Mouse (Mus musculus): ENCODE data around the gene Gas2l1.
"Not testable (repeated sequence)": the region's sequence is repeated elsewhere in the genome, so short reads cannot be mapped to it uniquely, and the experiment has no call there.

Gas2l1 gene

DNA sequence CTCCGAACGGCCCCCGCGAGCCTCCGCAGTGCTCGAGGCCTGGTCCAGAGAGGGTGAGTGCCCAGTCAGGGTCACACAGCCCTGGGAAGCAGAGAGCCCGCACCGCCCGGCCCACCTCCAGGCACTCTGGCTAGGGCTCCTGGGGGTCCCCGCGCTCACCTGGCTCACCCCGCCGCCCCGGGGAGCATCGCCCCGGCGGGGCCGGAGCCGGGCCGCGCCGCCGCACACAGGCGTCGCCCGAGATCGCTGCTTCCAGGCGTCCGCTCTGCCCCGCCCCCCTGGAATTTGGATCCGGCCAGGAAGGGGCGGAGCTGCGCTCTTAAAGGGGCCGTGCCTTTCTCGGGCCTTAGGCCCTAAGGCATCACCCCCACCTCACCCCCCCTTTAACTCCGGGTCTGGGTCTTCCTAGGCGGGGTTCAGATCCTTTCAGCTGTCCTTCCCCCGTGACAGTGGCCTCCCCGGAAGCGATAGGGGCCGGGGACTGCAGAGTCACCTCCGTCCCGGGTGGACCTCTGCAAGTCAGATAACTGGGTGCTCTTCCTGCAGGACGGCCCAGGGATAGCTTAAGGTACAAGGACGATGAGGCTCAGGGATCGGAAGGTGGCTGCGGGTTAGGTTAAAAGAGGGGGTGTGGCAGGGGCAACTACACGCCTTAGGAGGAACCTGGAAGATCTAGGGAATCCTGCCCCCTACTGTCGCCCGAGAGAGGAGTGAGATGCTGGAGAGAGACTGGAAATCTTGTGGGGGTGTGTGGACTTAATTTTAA lies at the start of gene Gas2l1:
TSS of gene Gas2l1 (minus strand) at position 272 of the 766 bp plus-strand sequence.
- peak; percentile 95 for DNase-seq (ENCODE audit: low read depth)

DNA sequence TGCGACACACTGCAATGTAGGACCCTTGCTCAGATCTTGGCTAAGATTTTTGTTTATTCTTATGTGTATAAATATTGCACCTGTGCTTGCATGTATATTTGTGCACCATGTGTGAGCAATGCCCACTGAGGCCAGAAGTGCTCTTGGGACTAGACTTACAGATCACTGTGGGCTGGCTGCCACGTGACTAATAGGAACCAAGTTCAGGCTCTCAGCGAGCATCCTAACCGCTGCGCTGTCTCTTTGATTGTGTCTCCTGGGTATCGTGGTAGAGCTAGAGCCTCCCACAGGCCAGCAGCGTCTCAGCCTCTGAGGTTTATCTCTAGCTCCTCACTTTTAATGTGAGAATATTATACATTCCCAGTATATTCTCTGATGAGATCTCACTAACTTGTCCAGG lies 48.5 kb upstream of the Gas2l1 start:
- peak; percentile 55 for DNase-seq (ENCODE audit: low read depth)

DNA sequence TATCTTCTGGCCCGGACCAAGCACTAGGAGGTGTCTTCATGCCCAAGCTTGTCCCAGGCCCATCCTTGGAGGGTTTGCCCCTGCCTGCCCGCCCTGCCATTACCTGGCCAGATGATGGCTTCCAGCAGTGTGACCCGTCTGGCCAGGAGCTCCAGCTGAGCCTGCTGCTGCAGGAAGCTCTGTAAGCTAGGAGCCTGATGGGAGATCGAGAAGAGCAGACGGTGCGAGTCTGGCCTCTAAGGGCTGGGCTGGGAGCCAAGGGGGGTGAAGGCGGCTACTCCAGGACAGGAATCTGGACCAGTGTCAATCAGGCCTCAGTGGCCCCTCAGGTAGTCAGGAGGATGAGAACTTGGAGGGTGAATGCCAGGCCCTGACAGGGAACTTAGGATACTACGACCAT lies 44.3 kb upstream of the Gas2l1 start:
- DNase-seq (ENCODE audit: low read depth), result no peak

DNA sequence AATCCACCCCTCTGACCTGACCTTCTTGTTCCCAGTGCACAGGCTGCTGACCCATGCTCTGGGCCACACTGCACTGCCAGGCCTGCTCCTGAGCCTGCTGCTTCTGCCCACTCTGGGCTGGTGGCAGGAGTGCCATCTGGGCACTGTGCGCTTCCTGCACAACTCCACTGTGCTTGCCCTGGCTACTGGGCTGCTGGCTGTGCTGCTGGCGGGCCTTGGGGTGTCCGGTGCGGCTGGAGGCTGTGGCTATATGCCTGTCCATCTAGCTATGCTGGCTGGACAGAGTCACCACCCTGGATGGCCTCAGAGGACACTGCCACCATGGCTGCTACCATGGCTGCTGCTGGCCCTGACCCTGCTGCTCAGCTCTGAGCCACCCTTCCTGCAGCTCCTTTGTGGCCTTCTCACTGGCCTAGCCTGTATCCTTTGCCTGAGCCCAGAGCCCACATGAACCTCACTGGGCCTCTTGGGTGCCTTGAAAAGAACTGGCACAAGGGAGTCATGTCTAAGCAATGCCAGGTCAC lies 38.9 kb upstream of the Gas2l1 start:
- no peak for DNase-seq (ENCODE audit: low read depth)

DNA sequence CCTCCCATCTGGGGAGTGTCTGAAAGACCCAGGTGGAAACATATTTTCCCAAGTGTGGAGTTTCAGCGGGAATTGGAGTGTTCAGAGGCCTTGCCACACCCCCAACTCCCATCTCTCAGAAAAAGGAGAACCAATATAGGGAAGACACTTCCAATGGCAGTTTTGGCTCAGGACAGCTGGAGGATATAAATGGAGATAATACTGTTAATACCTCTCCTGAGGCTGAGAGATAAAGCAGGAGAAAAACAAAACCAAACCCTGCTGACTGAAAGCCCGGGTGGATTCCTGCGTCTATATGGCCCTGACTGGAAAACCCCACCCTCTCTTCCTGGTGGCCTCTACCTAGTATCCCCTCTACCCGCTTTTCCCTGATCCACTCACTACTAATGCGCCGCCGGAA lies 37.3 kb upstream of the Gas2l1 start:
- no peak for DNase-seq (ENCODE audit: low read depth)

DNA sequence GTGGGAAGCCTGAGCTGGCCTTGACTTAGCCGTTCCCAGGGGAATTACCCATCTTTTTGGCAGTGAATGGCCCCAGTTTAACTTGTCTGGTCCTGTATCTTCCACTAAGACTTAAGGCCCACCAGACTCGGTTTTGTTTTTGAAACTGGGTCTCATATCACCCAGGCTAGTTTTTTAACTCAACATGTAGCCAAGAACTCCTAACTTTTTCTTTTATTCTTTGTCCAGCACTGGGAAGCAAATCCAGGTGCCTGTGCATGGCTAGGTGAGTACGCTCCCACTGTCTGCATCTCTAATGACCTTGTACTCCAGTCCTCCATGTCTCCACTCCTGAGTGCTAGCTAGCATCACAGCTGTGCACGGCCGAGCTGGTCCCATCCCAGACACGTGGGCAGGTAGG lies 36.5 kb upstream of the Gas2l1 start:
- no peak for DNase-seq (ENCODE audit: low read depth)

DNA sequence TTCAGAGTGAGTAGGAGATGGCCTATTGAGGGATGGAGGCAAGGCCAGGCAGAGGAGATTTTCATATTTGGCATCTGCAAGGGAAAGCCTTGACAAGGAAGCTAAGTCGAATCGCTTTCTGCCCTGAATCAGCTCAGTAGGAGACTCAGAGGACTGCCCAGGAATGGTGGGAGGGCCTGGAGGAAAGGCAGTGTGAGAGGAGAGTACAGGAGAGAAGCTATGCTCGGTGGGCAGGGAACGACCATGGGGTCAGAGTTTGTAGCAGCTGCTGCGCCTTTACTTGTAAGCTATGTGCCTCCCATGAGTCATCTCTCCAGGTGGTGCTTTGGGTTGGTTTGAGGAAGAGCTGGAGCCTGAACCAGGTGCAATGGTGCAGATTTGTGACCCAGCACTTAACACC lies 35.7 kb upstream of the Gas2l1 start:
- DNase-seq (ENCODE audit: low read depth), result peak; percentile 33

DNA sequence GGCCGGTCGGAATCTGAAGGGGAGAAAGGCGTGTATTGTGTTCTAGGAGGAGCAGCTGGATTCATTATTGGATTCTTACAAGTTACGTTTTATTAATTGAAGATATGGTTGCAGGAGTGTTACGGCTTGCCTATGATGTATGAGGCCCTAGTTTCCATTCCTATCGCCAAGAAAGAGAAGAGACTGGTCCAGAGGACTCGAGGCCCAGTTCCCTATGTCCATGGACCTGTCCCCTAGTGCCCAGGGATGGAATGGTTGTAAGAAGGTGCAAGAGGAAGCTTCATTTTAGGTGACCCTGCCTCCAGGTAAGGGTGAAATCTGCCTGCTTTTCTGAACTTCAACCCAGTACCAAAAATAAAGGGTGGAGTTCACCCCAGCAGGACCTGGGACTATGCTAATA lies 35.2 kb upstream of the Gas2l1 start:
- peak; percentile 45 for DNase-seq (ENCODE audit: low read depth)

DNA sequence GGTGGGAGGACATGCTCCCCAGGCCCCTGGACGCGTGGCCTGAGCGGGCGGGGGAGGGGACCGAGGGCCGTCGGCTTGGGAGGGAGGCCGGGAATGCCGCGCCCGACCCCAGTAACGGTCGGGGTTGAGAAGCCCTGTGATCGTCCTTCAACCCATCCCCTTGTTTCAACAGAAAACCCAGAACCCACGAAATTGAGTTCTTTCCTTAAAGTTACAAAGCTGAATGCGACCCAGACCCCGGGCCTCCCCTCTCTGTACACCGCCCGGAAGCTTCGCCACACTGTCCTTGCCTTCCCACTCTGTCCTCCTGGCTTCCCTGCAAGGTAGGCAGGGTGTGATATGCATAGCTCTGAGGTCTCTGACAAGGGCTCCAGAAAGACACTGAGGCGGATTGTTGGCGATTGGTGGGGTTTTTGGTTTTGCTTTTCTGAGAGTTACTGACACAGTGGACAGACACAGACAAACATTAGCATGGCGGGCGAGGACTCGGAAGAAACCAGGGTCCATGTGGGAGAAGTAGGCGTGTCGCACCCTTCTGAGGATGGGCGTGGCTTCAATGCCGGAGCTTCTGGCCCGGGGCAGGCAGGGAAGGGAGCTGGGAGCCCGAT lies 34.6 kb upstream of the Gas2l1 start:
- DNase-seq (ENCODE audit: low read depth), result peak; percentile 92

DNA sequence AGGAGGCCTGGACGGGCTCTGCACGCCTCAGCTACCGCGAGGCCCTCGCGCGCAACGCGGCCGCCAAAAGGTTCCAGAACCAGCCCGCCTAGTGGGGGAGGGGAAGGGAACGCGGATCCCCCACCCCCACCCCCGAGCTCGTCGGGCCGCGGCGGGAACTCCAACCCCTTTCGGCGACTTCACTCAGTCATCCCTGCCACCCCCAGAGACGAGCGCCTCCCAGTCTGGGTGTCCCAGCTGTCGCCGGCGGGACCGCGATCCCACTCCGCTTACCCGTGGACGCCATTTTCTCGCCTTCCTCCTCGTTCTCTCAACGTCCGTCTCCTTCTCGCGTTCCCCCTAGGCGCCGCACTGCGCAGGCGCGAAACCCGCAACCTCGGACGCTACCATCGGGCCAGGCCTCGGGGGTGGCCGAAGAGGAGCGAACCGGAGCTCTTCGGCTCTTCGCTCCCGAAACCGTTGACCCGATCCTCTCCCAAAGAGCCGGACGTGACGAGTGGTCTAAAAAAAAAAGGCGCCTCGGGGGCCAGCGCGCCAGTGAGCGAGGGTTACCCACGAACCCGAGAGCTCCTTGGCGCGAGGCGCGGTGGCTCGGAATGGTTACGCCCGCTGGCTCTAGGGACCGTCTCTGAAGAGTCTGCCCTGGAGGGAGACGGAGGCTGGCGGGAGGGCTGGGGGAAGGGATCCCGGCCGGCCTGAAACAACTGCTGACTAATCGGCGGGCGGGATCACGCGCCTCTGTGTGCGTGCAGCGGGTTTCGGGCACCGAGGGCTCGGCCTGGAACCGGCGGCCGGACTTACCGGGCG lies 33.8 kb upstream of the Gas2l1 start, which contains the start of the genes Rhbdd3 and Ewsr1:
TSS of gene Rhbdd3 (plus strand) at position 191 of the 807 bp plus-strand sequence.
TSS of gene Ewsr1 (minus strand) at position 531 of the 807 bp plus-strand sequence.
- DNase-seq (ENCODE audit: low read depth), result peak; percentile 99

DNA sequence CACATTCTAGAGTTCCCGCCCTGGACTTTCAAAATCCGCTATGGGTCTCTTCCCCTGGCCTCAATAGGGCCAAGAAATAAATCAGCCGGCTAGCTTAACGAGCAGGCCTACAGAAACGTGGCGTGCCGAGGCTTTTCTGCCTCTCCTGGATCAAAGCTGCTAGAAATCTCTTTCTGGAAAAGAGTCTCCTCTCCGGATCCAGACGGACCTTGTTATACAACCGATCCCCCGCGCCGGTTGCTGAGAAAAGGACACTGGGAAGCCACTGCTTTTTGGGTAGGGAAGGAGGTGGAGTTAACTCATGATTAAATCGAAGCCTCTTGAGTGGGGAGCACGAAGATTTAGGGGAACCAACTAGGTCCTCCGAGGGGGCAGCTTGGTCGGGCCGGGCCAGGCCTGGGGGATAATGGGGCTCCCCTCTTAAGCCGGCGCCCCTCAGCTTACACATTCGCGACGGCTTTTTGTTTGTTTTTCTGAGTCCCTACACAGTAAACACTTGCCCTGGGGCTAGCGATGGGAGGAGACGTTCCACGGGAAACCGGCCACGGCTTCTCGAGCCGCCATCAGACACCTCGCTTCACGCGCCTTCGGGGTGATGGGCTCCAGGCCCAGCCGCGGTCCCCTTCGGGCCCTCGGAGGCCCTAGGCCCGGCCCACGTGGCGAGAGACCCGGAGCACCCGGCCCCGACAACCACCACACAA lies 33.1 kb upstream of the Gas2l1 start:
- DNase-seq (ENCODE audit: low read depth), result peak; percentile 57

DNA sequence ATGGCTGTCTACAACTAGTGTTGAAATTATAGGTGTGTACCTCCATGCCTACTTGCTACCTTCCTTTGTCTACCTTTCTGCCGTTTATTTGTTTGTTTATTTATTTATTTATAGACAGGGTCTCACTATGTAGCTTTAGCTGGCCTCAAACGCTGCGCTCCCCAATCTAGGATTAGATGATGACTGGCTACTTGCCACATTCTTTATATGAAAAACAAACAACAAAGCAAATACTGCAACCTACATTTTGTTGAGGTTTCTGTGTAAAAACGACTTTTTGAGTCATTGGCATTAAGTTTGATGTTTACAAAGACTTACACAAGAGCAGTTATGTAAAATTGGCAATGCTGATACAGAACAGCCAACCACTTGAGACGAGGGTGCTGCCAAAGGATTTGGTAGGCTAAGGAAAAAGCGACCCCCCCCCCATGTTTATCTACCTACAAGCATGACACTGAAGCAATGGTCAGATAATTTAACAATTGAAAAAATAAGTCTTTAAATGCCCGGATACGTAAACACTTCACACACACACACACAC lies 31.4 kb upstream of the Gas2l1 start:
- peak; percentile 62 for DNase-seq (ENCODE audit: low read depth)

DNA sequence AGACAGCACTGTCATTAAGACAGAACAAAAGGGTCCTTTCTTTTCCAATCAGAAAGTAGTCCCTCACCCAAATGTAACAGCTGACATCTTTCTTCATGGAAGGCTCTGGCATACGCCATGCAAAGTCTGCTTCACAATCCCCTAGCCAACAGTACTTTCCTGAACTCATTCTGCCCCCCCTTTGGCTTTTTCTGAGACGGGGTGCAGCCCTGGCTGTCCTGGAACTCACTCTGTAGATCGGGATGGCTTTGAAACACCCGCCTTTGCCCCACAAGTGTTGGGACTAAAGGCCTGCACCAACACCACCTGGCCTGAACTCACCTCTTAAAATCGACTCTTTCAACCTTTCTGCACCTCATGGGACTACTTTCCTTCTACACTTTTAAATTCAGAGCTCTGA lies 30.8 kb upstream of the Gas2l1 start:
- no peak for DNase-seq (ENCODE audit: low read depth)

DNA sequence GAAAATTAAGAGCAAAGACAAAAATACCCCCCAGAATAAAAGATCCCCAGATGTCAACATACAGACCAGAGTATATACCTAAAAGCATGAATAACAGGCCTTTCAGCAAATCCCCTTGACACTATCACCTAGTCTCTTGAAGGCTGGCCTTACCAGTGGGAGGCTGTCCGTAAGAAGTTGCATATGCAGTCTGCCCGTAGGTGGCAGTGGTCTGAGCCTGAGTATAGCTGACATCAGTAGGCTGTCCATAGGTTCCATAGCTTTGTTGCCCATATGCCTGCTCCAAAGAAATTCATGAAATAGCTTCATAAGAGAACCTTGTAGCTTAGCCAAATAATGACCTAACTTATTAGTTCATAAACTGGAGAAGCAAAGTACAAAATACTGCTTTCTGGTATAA lies 26.6 kb upstream of the Gas2l1 start:
- DNase-seq (ENCODE audit: low read depth), result peak; percentile 52

DNA sequence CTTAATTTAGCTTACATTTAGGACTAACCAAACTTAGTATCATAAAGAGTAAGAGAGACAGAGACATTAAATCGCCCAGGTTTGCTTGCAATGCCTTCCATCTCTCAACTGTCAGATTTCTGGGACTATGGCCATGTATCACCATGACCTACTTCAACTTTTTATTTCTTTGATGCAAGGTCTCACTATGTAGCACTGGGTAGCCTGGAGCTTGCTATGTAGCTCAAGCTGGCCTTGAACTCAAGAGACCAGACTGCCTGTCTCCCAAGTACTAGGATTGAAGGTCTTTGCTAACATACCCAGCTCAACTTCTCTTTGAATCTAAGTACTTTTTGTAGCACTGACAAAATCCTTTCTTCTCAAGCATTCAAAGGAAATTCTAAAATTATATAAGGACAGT lies 24.0 kb upstream of the Gas2l1 start:
- no peak for DNase-seq (ENCODE audit: low read depth)

DNA sequence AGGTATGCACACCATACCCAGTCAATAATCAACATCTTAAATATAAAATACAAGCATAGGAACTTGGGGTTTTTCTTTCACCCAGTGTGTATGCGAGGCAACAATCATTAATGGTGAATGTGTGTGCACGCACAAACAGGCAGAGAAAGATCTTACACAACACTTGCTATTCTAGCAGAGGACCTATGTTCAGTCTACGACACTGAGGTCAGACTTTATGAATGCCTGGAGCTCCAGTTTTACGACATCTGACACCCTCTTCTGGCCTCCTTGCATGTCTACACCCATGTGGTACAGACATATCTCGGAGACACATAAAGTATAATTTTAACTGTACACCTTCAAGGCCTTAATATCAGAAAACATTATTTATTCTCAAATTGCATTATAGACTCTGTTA lies 11.7 kb upstream of the Gas2l1 start:
- not testable (repeated sequence) for DNase-seq (ENCODE audit: low read depth)

DNA sequence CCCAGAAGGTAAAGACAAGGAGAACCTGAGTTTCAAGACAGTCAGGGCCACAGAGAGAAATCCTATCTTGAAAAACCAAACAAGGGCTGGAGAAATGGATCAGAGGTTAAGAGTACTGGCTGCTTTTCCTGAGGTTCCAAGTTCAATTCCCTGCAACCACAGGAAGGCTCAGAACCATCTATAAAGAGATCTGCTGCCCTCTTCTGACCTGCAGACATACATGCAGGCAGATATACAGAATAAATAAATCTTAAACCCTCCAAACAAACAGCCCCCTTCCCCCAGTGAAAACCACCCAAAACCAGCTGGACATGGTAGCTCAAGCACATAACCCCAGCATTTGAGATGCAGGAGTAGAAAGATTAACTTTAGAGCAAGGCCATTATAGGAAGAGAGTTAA lies 10.6 kb upstream of the Gas2l1 start:
- DNase-seq (ENCODE audit: low read depth), result no peak

DNA sequence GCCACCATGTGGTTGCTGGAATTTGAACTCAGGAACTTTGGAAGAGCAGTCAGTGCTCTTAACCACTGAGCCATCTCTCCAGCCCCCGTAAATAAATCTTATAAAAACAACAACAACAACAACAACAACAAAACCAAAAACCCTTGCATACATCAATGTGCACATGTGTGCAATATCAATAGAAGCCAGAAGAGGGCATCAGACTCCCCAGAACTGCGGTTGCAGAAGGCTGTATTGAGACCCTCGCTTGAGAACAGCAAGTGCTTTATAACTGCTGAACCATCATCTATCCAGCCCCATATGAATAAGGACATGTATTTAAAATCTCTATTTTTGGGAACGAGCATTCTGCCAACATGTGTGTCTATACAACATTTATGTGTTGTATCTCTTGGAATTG lies 9.8 kb upstream of the Gas2l1 start:
- DNase-seq (ENCODE audit: low read depth), result peak; percentile 50

DNA sequence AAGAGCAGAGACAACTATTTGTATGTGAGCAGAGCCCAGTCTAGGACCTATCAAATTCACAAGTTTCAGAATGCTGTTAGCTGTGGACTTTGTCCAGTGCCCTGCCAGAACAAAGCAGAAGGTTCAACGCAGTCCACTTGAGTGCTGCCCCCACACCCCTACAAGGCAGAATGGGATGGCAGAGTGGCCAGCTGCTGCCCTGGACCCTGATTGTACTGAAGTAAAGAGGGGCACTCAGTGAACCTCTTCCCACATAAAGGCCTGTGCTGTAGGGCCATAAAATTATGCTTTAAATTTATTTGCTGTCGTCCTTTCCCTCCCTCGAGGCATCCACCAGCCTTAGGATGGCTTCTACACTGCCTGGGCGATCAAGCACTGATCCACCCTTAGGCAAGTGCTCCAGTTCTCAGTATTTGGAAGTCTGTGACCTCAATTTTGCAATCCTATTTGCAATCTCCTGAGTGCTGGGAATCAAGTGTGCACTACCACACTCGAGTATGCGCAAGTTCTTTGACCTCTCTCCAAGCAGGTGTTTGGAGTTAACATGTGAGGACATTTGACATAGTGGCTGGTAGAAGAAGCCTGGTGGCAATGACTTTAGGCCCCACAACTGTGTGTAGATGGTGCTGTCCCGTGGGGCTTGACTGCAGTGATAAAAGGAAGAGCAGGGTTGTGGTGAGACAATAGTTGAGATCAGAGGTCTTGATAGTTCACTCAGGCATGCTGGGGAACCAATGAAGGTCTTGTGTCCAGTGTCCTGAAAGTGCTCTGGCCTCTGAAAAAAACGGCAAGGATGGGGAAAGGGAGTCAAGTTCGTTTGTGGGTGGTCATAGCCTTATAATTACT lies 3.2 kb upstream of the Gas2l1 start:
- DNase-seq (ENCODE audit: low read depth), result no peak

DNA sequence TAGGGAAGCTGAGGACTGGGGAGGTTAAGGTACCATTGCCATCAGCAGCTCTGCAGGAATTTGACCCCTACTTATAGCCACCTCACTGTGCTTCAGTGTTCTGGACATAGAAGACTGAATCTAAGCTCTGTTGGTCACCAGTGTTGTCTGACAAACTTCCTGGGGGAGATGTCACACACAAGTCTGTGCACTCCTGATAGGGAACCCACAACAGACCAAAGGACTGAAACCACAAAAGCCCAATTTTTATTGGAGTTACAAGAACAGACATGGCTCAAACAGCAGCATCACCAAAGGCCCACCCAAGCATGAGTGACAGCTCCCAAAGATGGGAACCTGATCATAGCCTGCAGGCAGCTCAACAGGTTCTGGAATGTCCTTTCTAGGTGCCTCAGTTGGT lies 1.9 kb upstream of the Gas2l1 start:
- no peak for DNase-seq (ENCODE audit: low read depth)
